Mouse (Mus musculus) right cerebral cortex, adult 2 months (tissue): Measurements from ENCODE around the gene Rufy3.
A peak's percentile ranks its signal among the peaks of the same experiment; 100 is the strongest.

Source experiments
- DNase-seq, 2 experiments: peaks; one replicate each; pipeline ENCODE4 v3.0.0; 2021 to 2022; ENCODE audit warnings: low spot score in 2 of 2

Rufy3 gene

DNA sequence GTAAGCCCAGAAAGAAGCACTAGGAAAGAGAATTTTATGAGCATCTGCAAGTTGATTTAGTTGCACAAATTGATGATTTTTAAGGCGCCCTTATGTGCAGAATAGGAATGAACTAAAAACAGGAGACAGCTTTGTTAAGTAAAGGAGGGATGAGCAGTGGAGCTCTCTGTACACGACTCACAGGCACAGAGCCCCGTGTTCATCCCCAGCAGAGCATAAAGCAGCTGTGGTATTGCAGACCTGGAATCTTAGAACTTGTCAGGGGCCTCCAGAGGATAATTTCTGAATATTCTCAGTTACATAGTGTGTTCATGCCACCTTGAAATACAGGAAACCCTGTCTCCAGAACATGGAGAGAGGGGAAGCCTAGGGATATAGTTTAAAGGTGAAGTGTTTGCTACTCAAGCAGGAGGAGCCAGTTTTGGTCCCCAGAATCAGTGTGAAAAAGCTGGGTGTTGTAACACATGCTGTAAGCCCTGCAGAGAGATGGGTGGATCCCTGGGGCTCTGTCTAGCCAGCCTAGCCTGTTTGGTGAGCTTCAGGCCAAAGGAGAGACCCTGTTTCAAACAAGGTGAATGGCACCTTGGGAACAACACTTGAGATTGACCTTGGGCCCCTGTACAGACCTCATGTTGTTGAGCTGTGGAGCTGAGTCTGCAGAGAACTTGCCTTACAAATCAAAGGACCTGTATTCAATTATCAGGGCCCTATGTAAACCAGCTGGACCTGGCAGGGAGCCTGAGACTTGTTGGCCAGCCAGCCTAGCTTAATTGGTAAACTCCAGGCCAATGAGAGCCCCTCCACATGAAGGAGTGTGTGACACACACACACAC, 10.9 kb downstream of the Rufy3 start:
- no peak for DNase-seq

DNA sequence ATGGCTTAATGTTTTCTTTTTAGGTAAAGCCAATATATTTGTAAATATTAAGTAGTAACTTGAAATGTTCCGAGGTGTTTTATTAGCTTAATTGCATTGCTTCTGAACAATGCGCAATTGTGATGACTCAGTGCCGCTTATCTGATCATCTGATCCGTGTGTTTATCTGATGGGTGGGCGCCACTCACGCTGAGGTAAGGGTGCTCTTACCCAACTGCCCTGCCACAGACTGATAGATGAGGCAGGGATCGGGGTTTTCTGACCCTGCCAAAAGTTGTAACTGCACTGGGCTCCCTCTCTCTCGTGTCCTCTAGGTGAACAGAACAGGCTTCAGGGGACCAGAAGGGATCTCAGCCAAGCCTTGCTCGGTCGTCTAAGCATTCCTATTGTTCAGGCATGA, 15.8 kb downstream of the Rufy3 start:
- DNase-seq, result no peak

DNA sequence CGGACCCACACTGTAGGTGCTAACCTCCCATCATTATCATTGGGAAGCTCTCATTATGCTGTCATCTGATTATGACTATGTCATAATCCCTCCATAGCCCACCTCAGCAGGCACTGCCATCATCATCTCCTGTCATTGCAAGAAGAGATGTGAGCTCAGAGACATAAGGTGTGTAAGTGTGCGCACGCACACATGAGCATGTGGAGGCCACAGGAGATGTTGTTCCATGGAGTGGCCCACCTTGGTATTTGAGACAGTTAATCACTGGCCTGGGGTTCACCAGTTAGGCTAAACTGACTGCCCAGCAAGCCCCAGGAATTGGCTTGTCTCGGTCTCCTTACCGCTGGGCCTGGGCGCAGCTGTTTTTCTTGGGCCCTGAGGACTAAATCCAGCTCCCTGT, 16.5 kb downstream of the Rufy3 start:
- no peak for DNase-seq

DNA sequence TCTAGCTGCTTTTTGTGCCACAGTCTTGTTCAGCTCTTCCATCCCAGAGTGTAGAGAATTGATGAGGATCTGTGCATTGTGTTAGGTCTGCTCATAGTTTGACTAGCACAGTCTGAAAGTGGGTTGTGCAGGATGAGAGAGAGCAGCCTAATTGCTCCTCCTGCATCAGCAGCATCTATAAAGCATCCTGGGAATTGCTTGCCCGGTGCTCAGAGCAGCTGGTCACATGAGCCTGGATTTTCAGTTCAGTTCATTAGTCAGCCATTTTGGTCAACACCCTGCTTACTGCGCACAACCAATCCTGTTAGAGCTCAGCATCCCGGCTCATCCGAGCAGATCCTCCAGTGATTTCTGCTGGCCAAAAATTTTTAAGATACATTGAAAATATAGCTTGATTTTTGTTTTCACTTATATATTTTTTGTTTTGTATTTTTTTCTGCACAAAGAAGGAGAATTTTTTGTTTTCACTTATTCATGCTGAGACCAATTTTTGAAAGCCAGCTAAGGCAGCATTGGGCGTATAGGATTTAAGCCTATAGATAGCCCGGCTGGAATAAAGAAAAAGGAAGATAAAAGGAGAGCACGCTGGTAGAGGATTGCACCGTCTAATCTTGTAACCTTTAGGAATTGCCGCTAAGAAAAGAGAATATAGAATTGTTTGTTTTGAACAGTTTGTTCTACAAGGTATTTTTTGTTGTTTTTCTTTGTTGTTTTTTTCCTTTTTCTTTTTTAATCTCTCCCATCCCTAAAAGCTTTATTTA, 18.6 kb downstream of the Rufy3 start:
- DNase-seq, result peak; percentile 92 to 93

DNA sequence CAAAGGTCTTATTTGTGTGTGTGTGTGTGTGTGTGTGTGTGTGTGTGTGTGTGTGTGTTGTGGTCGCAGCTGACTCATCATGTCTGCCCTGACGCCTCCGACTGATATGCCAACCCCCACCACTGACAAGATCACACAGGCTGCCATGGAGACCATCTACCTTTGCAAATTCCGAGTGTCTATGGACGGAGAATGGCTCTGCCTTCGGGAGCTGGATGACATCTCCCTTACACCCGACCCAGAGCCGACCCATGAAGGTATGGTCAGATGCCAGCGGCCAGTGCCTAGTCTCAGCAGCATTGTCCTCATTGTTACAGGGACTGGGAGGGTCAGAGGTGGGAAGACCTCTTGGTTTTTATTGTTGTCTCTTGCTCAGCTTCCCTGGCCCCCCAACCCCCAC, 19.2 kb downstream of the Rufy3 start:
- peak; percentile 42 to 50 for DNase-seq

DNA sequence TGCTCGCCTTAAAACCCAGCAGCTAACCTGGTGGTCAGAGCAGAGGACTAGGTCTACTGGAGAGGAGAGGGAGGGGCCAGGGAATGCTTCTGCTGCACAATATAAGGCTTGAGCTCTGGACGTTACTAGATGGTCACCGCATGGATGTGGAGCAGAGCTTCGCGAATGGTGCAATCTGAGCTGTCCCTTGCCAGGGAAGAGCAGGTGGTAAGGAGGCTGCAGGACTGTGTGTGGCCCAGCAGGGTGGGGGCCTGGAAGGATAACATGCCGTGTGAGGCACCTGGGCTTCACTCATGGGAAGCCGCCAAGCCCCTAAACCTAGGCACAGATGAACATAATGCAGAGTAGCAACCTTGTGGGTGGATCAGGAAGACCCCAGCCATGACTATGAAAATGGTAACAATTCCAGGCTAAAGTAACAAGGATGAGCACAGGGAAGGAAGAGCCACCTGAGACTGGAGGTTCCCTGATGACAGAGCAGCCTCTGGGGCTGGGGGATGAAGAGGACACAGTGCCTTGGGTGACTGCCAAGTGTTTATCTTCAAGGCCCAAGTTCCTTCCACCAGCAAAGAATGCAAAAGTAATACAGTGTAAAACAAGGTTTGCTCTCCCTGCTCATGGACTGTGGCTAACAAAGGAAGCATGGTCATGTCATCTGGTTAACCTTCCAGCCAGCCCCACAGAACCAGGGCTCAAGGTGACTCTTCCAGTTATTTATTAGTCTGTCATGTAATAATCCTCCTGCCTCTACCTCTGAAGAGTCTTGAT, 21.8 kb downstream of the Rufy3 start:
- no peak for DNase-seq

DNA sequence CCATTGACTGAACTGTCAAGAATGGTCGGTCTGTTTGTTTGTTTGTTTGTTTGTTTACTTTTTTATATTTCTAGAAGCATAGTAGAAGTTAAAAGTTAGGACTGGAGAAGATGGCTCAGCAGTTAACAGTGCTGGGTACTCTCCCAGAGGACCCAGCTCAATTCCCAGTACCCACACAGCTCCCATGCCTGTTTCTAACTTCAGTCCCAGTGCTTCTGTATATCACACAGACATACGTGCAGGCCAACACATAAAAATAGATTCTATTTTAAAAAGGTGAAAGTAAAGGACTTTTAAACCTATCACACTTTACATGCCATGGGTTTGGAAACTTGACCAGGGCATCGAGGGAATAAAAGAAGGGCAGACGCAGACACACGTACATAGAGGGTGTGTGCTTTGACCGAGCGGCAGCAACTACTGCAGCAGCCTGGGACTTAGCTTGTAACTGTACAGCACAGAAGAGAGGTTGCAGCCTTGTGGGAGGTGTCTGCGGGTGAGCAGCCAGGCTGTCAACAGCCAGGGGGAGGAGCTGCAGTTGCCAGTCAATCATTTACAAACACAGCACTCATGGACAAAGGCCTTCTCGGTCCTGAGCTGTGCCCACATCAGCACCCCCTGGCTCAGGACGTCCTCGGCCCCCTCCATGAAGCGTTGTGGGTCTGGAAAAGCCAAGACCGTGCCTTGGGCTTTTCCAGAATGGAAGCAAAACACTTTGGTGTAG, 22.5 kb downstream of the Rufy3 start:
- DNase-seq, result no peak

DNA sequence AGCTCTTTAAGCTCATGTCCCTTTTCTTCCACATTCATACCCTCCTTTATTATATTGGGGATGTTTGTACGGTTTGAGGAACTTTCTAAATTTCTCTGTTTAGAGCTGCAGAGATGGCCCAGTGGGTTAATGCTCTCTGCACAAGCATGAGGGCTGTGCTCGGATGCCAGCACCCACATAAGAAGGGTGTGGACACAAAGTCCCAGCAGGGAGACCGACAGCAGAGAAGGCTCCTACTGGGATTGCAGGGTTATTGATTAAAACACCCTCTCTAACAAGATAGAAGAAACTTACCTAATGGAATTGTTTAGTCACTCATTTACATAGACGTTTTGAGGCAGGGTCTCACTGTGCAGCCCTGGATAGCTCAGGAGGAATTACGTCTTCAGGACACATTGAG, 23.6 kb downstream of the Rufy3 start:
- no peak for DNase-seq

DNA sequence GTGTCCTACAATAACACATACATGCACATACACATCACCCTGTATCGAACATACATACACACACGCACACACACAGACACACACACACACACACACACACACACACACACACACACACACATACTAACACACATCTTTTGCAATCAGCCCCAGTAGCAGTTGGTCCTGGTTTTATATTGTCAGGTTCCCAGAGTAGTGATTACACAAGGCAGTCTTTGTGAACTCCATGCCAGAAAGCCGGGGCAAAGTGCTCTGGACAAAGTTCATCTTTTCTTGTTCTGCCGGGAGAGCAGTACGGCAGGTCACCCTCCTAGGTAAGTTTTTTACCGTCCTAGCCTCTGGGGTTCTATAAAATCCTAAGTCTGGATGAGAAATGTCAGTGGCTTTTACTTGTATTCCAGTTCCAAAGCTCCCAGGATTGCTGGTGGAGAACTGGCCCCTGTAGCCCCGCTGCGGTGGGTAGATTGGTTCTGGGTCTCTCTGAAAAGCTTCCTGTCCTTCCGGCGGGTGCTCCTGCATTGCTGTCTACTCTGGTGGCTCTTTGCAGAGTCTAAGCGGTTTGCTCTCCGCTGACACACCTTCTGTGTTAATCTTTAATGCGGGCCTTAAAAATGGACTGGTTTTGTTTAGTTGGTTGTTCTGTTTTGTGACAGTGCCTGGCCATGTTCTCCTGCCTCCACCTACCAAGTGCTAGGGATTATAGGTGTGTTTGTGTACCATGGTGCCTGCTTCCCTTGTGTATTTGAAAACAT, 28.8 kb downstream of the Rufy3 start:
- no peak for DNase-seq

DNA sequence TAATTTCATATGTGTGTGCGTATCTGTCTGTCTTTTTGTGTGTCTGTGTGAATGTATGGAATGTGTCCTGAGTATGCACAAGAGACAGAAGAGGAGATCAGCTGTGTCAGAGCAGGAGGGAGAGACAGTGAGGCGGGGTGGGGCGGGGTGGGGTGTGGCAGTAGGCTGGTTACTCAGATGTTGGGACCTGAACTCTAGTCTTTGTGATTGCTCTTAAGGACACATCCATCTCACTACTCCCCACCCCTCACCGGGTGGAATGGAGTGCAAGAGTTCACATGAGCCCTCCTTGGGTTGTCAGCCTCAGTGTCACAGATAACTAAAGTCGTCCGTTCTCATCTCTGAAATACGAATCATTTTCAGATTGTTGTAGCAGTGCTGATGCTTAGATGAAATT, 29.3 kb downstream of the Rufy3 start:
- DNase-seq, result no peak

DNA sequence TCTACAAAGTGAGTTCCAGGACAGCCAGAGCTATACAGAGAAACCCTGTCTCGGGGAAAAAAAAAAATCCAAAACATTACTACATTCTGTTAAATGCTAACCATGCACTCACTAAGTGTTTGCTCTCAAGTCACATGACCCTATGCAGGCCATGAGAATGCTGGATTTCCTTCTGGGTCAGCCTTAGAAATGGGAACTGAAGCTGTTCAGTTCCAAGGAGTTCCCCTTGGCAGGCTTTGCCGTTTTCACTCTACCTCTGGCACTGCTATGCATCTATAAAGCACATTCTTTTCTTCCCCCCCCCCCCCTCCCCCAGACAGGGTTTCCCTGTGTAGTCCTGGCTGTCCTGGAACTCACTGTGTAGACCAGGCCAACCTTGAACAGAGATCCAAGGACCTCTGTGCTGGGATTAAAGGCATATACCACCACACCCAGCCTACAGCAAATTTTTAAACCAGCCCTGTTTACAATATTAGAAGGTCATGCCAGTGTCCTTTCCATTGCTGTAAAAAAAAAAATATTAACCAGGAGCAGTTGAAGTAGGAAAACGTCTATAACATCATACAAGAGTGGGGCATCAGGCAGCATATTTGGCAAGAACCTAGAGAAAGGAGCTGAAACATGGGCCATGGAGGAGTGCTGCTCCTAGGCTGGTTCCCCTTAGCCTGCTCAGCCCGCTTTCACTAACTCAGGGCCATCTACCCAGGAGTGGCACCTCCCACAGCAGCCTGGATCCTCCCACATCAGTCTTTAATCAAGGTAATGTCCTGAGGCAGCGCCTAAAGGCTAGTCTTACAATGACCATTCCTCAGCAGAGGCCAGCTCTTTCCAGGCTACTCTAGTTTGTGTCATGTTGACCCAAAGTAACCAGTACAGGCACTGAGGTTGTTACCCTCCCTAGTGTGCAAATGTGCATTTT, 31.0 kb downstream of the Rufy3 start:
- no peak for DNase-seq

DNA sequence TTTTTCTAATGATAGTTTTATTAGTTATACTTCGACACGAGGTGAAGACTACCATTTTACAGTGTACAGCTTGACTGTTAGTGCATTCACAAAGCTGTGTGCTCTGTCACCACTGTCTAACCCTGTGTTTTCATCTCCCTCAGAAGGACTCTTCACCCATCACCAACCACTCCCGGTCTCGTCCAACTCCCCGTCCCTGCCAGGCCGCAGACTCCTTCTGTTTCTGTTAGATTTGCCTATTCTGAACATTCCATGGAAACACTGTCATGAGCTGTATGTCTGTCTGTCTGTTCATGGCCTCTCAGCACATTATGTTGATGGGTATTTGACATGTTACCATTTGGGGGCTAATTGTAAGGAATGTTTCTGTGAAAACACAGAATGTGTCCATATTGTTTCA, 34.1 kb downstream of the Rufy3 start:
- DNase-seq, result no peak

DNA sequence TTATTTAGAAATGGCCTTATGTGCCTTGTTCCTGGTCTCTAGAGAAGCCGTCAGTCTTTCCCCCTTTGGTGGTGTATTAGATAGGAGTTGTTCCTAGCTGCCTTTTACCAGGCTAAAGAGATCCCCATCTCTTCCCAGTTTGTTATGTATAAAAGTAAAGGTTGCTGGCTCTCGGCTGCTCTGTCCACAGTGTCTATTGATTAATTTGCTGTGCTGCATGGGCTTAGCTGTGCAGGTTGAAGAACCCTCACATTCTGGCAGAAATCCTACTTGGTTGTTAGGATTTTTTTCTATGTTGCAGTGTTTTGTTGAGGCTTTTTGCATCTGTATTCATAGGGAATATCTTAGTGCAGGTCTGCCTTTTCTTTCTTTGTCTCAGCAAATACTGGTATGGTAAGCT, 37.2 kb downstream of the Rufy3 start:
- DNase-seq, result no peak

DNA sequence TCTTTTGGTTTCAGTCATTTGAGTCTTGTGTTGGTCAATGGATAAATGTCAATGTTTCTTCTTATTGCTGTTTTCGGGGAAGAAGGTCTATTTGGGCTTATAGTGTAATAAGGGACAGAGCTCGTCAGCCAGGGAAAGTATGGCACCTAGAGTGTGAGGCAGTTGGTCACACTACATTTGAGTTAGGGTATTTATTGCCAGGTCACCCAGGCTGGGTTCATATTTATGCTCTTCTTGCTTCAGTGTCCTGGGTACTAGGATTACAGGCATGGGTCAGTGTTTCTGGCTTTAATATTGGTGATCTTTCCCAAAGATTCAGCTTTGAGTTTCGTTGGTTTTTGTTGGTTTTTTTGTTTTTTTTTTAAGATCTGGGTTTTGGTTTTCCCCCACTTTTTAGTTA, 37.9 kb downstream of the Rufy3 start:
- DNase-seq, result no peak

DNA sequence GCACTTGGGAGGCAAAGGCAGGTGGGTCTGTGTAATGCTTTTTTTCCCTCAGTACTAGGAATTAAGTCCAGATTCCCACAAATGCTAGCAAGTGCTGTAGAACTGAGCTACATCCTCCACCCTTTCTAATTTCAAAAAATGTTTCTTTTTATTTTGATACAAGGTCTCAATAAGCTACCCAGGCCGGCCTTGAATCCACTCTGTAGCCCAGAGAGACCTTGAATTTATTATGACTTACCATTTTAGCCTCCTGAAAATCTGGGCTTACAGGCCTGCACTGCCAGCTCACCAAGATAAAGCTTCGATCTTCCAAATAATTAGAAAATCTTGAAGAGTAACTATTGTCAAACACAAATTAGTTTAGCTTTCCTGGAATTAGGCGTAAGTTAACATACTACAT, 39.2 kb downstream of the Rufy3 start:
- no peak for DNase-seq

DNA sequence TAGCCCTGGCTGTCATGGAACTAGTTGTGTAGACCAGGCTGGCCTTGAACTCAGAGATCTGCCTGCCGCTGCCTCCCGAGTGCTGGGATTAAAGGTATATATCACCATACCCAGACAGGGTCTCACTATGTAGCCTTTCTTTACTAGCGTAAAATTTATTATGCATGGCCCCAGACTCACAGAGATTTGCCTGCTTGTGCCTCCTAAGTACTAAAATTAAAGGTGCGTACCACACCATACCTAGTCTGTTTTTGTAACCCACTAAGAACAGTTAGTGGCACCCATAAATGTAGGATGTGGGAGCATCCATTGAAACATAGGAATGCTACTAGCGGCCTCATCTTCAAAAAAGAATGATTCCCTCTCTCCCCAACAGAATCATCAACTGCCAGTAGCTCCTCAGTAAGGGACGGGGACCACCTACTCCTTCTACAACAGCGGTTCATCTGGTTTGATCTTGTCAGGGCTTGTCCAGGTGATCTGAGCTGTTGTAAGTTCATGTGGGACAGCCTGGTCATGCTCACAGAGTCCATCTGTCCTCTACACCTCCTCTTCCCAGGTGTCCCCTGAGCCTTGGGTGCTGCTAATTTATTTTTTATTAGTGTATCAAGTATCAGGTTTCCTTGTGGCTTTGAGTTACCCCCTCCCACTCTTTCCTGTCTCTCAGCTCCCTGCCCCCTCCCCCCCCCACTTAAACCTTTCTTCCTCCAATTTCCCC, 40.0 kb downstream of the Rufy3 start:
- no peak for DNase-seq

DNA sequence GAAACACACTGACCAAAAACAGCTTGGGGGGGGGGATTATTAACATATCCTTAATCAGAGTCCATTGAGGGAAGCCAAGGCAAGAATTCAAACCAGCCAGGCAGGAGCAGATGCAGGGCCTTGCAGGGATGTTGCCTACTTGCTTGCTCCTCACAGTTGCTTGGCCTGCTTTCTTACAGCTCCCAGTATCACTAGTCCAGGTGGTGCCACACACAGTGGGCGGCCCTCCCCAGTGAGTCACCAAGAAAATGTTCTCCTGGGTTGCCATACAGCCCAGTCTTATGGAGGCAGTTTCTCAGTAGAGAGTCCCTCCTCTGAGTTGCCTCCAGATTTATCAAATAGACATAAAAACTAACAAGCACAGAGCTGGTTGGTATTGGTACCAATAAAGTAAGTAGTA, 49.3 kb downstream of the Rufy3 start:
- DNase-seq, result peak; percentile 56 to 61

DNA sequence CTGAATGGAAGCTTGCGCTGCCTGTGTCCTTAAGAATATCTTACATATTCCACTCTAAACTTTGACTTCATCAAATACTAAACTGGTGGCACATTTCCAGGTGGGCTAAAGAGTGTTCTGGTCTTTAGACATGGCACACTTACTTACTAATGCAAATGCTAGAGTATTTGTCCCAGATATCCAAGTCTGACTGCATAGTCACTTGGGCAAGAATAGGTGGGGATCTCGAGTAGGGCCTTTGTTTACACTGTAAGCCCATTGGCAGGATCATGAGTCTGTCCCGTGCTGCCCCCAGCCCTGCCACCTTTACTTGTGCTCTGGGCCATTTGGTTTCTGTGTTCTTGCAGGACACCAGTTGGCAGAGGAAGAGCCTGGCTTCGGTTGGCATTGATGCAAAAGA, 52.1 kb downstream of the Rufy3 start:
- no peak for DNase-seq

DNA sequence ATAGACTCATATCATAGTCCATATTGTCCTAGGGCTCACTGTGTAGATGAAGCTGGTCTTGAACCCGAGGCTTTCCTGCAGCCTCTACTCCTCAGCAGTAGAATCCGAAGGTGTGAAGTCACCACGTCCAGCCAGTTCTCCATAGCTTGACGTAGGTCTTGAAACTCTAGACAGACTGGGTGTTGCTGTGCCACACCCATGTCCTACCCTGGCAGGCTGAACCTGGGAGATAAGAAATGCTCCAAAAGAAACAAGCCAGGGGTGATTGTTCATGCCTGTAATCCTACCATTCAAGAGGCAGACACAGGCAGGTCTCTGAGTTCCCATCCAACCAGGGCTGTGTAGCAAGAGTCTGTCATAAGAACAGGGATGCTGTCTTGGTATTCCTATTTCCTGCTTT, 62.7 kb downstream of the Rufy3 start:
- no peak for DNase-seq
